Mouse (Mus musculus): ENCODE measurements around the gene Nckap5.

DNA sequence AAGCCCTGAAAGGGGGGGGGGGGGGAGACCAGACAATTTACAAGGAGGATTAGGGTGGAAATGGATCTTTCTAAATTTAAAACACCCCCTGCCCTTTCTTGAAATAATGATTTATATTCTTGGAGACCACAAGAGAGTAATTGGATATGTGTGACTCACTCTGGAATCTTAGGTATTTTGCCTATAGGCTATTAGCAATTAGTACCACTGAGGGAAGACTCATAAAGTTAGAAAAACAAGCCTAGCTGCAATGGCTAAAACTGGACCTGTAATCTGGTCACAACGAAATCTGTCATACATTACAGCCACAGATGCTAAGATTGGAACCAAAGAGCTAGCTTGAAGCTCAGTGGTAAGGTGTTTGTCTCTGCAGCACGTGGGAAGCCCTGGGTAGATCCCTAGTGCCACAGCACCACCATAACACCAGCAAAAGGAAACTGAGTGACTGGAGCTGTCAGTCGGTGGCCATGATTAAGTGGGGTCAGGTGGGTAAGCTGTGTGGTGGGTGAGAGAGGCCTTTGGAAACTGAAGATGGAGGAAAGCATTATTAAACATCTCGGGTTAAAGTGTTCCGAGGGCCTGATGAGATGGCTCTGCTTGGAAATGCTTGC, 318.7 kb downstream of the Nckap5 start:
- no peak for TF ChIP-seq MYC (IDR thresholded peaks at IDR 0.05; ENCODE audit: low read depth, low read length)
- no peak for TF ChIP-seq TBP (IDR thresholded peaks at IDR 0.05; ENCODE audit: low read depth, low read length)
- TF ChIP-seq POLR2A (IDR thresholded peaks at IDR 0.05; ENCODE audit: control insufficient read depth in 1 of 2, insufficient read depth in 1 of 2, low read depth in 1 of 2, low read length in 2 of 2, poor library complexity in 1 of 2): no peak
- no peak for TF ChIP-seq RAD21 (IDR thresholded peaks at IDR 0.05; ENCODE audit: low read depth, low read length)
- no peak for TF ChIP-seq SMC3 (IDR thresholded peaks at IDR 0.05; ENCODE audit: low read depth, low read length)
- no peak for TF ChIP-seq ZNF384 (IDR thresholded peaks at IDR 0.05; ENCODE audit: low read depth, low read length)

Data from MEL (cell line).